Mouse (Mus musculus) induced T-regulatory cell, adult 2 months (primary cell): Measurements from ENCODE around the gene Atoh1.
A peak's percentile ranks its signal among the peaks of the same experiment; 100 is the strongest.

Source experiments
- DNase-seq: peaks from one replicate; pipeline ENCODE4 v3.0.0-alpha.2; 2012; ENCODE audit warnings: low read depth

The Atoh1 gene

DNA sequence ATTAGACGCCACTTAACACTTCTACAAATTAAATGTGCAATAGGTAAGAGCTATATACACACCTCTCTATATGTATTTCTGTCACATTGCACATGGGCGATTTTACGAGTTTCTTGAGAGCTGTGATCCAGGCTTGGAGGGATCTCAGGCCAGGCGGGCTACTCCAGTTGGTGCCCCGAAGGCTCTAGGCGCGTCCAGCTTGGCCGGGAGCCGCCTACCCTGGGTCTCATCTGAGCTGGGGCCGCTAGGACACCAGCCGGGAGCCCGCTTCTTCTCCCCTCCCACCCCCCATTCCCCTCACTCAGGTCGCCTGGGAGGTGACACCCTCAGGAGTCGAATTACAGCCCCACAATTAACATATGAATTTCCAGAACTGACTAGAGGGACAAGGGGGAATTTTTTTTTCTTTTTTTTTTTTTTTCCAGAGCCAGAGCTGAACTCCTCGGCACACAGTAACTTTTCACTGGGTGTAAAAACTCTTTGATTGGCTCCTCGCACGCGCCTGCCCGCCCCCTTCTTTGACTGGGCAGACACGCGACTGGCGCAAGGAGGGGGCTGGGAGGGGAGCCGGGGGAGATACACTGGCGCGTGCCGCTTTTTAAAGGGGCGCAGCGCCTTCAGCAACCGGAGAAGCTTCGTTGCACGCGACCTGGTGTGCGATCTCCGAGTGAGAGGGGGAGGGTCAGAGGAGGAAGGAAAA is at the start of gene Atoh1:
Gene Atoh1, plus strand, starts transcription at position 627 of the 700 bp plus-strand sequence.
- no peak for DNase-seq

DNA sequence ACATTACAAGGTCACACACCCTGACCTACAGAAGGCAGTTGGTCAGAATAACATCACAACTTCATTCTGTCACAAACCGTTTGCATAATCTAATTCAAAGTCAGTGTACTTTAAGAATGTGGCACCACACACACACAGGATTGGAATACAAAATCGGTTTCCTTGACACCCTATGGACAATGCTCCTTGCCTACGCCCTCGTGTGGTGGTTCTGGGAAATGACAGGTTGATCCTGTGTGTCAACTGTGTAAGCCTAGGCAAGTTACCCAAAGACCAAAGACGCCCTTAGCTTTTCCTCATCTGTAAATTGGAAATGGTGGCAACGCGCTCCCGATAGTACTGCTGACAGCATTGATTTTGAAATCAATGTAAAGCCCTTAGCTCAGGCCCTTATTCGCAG is 45.0 kb upstream of the Atoh1 start:
- peak; percentile 6 for DNase-seq

DNA sequence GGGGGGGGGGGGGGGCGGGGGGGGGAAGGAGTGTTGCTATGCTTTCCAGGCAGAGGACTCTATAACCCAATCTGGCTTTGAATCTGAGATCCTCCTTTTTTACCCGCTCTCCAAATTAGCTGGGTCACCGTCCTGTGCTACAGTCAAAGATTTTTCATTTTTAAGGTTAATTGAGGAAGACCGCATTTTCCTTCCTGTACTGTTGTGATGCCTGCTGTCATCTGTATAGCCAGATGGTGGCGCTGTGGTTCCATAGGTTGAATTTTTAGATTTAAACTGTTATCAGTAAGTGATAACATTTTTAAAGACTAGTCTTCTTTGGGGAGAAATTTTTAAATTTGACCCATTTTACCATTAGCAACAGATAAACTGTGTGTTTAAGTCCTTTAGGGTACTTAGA is 44.0 kb upstream of the Atoh1 start:
- DNase-seq: peak; percentile 4

DNA sequence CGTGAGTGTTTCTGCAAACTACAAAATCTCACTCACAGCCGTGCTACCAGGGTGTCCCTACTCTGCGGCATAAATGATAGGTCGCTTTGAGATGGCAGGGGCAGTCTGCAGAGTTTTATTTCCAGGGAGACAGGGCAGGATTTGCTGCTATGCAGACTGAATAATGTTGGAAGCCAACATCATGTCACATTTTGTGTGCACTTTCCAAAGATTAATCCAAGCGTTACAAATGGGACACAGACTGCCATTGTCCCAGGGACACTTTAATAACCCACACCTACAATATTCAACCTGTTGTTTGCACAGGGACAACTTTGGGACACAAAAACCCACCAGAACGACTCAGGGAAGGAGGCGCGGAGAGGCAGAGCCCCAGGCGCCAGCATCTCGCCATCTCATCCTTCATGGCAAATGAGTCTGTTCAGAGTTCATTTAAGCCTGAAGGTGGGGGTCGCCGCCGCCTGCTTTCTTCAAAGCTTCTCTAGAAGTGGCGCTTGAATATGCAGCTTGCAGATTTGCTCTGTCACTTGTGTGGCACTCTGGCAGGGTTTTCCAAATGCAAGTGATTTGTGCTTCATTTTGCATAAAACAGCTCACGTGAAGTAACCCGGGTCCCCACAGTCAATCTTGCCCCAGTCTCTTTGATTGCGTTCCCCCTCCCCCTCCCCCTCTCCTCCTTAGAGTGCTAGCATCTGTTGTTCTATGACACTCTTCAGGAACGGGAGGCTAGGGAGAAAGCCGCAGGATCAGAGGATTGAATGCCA is 40.6 kb upstream of the Atoh1 start:
- no peak for DNase-seq

DNA sequence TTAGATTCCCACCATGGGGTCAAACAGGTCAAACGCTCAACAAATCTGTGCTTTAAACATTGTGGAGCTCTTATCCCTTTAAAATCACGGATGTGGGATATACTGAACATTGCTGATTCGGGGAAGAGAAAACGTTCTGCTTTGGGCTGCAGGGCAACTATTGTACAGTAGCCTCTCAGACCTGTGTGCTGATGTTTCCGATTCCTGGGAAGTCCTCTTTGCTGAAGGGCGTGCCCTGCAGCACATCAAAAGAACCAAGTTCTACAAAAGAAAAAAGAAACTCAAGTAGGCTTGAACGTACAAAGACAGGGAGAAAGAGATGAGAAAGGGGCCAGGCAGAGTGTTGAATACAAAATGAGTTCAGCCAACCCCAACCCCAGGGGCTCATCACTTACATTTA is 34.2 kb upstream of the Atoh1 start:
- DNase-seq: no peak

DNA sequence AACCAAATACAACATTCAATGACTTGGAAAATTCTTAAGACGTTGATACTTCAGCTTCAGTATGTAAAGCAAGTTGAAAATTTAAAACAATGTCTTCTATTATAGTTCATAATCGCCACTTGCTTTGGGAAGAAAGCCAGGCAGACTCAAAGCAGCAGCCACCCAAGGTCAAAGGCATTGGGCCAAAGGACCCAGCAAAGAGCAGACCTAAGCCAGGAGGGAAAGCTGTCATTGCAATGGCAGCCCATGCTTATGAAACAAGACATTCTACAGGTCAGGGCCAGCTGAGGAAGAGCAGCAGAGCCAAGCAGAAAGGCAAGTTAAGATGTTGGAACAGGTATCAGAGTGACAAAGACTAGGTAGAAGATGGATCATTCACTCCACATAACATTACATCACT is 25.3 kb upstream of the Atoh1 start:
- no peak for DNase-seq

DNA sequence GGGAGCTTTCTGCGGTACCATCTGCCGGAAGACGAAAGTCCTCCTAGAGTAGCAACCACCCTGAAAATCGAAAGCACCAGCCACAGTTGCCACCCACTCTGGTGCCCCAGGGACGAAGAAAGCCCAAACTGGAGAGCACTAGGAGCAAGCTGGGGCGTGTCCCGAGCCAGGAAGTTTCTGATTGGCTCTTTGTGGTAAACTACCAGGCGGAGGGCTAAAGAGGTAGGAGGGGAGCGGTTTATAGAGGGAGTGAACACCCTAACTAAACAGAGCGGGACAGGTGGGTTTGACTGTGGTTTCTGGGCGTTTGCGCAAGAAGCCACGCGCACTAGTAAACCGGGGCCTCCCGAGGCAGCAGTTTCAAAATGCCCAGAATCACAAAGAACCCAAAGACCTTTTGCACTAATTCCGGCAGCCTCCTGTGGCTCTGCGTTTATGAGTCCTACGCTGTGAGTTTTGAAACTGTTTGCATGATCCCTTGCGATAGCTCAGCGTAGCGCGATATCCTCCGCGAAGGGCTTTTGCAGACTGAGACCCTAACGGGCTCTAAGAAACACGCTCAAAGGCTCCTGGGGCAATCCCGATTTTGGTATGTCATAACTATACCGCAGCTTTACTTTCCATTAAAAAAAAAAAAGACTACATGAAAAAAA is 1.0 kb upstream of the Atoh1 start:
- no peak for DNase-seq

DNA sequence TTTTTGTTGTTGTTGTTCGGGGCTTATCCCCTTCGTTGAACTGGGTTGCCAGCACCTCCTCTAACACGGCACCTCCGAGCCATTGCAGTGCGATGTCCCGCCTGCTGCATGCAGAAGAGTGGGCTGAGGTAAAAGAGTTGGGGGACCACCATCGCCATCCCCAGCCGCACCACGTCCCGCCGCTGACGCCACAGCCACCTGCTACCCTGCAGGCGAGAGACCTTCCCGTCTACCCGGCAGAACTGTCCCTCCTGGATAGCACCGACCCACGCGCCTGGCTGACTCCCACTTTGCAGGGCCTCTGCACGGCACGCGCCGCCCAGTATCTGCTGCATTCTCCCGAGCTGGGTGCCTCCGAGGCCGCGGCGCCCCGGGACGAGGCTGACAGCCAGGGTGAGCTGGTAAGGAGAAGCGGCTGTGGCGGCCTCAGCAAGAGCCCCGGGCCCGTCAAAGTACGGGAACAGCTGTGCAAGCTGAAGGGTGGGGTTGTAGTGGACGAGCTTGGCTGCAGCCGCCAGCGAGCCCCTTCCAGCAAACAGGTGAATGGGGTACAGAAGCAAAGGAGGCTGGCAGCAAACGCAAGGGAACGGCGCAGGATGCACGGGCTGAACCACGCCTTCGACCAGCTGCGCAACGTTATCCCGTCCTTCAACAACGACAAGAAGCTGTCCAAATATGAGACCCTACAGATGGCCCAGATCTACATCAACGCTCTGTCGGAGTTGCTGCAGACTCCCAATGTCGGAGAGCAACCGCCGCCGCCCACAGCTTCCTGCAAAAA is 496 bp downstream of the Atoh1 start:
- DNase-seq: no peak

DNA sequence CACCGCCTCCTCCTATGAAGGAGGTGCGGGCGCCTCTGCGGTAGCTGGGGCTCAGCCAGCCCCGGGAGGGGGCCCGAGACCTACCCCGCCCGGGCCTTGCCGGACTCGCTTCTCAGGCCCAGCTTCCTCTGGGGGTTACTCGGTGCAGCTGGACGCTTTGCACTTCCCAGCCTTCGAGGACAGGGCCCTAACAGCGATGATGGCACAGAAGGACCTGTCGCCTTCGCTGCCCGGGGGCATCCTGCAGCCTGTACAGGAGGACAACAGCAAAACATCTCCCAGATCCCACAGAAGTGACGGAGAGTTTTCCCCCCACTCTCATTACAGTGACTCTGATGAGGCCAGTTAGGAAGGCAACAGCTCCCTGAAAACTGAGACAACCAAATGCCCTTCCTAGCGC is 1.1 kb downstream of the Atoh1 start:
- no peak for DNase-seq

DNA sequence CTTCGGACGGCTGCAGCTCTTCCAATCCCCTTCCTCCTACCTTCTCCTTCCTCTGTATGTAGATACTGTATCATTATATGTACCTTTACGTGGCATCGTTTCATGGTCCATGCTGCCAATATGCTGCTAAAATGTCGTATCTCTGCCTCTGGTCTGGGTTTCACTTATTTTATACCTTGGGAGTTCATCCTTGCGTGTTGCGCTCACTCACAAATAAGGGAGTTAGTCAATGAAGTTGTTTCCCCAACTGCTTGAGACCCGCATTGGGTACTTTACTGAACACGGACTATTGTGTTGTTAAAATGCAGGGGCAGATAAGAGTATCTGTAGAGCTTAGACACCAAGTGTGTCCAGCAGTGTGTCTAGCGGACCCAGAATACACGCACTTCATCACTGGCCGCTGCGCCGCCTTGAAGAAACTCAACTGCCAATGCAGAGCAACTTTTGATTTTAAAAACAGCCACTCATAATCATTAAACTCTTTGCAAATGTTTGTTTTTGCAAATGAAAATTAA is 1.6 kb downstream of the Atoh1 start:
- DNase-seq: no peak

DNA sequence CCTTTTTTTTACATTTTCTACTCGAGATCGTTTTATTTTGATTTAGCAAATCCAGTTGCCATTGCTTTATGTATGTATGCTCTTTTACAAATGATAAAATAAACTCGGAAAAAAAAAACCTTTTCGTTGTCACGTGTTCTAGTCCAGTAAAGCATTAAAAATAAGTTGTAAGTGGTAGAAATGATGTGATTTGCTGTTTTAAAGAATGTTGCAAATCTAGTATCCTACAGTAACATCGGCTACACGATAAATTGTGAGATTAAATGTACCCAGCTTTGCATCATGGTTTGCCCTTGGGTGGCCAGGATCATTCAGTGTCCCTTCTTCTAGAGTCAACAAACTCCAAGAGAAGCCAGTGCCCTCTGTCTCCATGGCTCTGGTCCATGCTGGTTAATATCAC is 2.2 kb downstream of the Atoh1 start:
- DNase-seq: no peak

DNA sequence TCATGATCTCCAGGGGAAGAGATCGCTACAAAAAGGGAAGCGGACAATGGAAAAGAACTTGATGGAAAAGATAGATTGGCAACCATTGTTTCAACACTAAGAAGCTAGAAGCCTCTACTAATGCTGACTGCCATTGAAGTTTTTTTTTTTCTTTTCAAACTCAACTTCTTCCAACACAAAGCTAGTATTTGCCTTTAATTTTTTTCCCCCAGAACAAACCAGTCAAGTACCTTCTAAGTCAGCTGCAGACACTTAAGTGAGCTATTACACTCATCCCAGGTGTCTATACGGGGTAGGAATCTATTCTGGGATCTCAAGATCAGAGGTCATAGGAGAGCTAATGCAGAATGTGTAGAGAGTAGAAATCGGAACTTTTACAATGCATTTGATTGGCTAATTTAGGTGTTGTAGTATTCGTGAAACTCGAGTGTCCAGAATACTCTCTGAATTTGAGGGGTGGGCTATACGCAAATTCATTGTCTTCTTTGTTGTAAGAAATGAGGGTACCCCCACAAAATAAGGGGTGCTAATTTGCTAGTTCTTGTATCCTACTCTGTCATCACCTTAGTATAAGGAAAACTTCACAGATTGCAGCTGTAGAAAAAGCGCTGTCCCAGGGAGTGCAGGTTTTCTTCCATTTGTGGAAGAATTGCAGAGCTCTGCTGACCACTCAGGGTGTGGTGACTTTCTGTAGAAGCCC is 2.8 kb downstream of the Atoh1 start:
- no peak for DNase-seq

DNA sequence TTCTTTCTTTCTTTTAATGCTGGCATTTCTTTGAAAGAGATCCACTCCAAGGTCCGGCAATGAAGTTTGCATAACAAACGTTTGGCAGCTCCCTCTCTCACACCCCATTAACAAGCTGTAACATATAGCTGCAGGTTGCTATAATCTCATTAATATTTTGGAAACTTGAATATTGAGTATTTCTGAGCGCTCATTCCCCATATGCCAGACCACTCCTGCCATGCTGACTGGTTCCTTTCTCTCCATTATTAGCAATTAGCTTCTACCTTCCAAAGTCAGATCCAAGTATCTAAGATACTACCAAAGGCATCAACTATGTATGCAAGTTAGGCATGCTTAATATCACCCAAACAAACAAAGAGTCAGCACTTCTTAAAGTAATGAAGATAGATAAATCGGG is 4.4 kb downstream of the Atoh1 start:
- no peak for DNase-seq

DNA sequence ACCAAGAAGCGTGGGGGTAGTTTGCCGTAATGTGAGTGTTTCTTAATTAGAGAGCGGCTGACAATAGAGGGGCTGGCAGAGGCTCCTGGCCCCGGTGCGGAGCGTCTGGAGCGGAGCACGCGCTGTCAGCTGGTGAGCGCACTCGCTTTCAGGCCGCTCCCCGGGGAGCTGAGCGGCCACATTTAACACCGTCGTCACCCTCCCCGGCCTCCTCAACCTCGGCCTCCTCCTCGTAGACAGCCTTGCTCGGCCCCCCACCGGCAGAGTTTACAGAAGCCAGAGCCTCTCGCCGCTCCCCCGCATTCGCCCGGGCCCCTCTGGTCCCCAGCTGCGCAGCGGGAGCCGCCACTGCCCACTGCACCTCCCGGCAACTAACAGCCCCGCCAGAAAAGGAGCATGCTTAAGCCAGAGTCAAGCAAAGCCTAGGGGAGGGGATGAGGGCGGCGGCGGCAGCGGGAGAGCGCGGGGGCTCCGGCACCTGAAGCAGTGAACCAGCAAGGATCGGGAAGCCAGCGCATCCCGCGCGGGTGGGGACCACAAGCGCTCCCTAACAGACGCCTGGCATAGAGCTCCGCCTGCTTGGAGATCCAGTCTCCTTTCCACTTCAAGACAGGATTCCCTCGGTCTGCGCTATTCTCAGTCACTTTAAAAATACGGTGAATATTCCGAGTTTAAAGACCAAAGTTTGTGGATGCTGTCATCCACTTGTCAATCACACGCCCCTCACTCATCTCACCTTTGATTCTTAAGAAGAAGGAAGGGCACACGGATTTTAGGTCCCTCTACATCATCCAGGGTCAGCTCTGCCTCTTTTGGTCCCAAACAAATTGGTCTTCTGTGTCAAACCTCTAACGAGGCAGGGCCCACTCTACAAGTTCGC is 5.8 kb downstream of the Atoh1 start:
- DNase-seq: no peak

DNA sequence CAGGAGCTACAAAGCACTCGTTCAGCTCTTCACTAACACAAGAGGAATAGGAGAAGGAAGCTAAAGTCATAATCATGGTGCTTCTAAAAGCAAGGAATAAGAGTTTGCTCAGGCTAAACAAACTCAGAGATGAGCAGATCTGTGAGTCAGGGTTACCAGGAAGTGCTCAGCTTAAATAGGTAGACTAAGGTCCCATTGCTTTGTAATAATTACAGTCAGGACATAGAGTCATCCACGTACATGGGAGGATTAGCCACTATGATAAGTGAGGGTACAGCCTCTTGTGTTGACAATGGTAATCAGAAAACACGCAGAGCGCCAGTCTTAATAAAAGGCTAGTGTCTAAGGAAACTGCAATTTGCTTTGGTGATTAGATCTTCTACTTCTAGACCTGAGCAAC is 7.4 kb downstream of the Atoh1 start:
- no peak for DNase-seq

DNA sequence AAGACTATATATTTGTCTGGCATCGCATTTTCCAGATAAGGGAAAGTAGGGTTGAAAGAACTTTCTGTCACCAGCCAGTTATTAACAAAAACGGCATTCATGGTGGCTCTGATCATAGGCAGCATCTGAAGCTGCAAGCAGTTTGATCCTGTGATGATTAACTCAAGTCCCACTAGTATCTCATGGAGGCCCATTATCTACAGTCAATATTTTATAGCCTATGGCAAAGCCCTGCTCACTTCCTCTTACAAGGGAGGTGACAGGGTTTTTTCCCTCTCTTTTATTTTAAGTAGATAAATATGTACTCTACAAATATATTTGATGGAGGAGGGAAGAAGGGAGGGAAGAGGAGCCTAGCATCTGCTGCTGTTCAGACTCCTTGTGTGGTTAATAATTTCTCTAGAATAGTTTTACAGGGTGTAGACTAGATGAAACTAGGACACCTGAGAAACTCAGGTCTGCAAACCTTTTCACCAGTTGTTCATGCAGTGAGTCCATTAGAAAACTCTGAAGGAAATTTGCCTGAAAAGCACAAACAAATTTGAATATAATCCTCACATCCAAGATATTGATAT is 14.1 kb downstream of the Atoh1 start:
- no peak for DNase-seq

DNA sequence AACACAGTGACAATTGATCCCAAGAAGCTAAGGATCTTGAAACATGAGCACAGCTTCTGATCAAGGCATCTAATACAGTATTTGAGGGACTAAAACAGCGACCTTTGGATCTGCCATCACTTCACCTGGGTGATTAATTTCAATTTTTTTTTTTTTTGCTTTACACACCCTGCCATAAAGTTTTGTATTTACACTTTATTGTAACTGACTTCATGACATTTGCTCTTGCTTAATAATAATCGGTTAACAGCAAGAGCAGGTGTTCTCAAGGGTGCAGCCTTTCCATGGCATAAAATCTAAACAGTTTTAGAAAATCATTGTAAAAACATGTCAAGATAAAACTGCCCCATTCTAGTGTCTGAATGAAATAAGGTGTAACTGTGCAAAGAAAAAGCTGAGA is 25.6 kb downstream of the Atoh1 start:
- no peak for DNase-seq

DNA sequence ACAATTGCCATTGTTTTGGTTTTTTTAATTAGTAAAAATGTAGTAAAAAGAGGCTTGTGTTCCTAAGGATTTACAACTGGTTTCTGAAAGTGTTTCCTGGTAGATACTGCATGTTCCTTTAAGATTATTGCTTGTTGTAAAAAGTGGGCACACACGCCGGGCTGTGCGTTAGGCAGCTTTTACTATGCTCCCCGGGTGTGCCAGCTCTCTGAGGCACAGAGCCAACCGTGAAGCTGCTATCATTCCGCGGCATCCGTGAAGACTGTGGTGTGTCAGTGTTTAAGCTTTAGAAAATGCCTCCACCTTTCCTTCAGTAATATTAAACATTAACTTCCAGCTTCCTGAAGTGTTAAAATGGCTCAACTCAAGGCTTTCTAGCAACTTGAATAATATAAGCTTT is 35.0 kb downstream of the Atoh1 start:
- no peak for DNase-seq

DNA sequence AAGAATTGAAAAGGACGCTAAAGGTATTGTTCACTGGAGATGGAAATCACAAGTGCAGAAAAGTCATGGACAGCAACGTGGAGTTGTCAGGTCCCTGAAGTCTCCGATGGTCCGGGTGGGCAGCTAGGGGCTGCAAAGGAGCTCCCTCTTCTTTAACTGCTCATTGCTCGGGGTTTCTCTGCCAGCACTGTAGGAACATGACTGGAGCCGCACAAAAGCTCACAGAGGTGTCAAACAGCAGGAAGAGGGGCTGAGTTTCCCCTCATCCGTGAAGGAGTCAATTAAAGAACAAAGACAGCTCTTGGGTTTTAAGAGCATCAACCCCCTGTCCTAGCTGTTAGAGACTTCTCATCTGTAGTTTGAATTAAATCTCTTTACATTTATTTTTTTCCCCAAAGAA is 44.5 kb downstream of the Atoh1 start:
- no peak for DNase-seq
